Mouse (Mus musculus) liver, postnatal 0 days (tissue): ENCODE results near the gene Reep3.

Source experiments
- CTCF ChIP-seq: sonication (generic); IDR thresholded peaks from 2 replicates; pipeline ENCODE4 v1.5.1; 2016; ENCODE audit warnings: antibody characterized with exemption, low read depth
- EP300 ChIP-seq: IDR thresholded peaks from 2 replicates; pipeline ENCODE4 v1.6.1; 2016; ENCODE audit warnings: antibody characterized with exemption, low read depth, mild to moderate bottlenecking

DNA sequence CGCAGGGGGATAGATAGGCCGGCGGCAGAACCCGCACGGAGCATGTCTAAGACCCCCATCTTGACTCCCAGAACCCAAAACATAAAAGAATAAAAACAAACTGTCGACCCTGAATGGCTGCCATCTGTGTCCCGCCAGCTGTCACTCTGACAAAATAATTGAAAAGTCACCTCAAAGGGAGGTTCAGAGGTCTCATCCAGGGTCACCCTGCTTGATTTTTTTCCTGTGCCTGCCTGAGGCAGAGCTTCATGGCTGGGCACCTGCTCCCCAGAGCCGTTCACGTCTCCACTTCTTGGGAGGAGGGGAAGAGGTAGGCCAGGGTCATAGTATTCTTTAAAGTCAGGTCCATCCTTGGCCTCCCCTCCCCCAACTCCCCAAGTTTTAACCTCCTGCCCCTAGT lies 7.8 kb upstream of the Reep3 start:
- no peak for TF ChIP-seq EP300
- no peak for TF ChIP-seq CTCF
